Mouse (Mus musculus): ENCODE results near the gene Cwc27. TPM values are rescaled to one million over a fixed set of nuclear protein-coding genes. Genes with fewer than 3 reads are reported as not detected.

Cwc27 gene
- polyA plus RNA-seq, 1 experiment, result 5.4 TPM

- Histone ChIP-seq H3K4me2 (ENCODE audit: low read depth) (no peak overlapping the region), H3ac (ENCODE audit: control insufficient read depth, insufficient read length) (no peak overlapping the region), H3K79me2 (ENCODE audit: control insufficient read depth, insufficient read depth) (no peaks in the 10 kb centered on the region), H3K4me3 (no peak overlapping the region), H3K27me3 (ENCODE audit: control insufficient read depth, insufficient read depth, insufficient read length) (no peaks in the 10 kb centered on the region), H3K36me3 (ENCODE audit: control insufficient read depth, insufficient read depth) (no peaks in the 10 kb centered on the region)
- TF ChIP-seq REST (IDR thresholded peaks at IDR 0.05; ENCODE audit: insufficient read depth, insufficient read length) (no peak), USF1 (IDR thresholded peaks at IDR 0.05; ENCODE audit: low read depth) (no peak), MYOG (IDR thresholded peaks at IDR 0.05; ENCODE audit: control insufficient read depth in 1 of 3, insufficient read depth in 1 of 3, insufficient read length in 2 of 3, low read depth in 2 of 3) (no peak), CEBPB (IDR thresholded peaks at IDR 0.05; ENCODE audit: insufficient read depth, poor library complexity, severe bottlenecking) (no peak), MAX (IDR thresholded peaks at IDR 0.05; ENCODE audit: low read depth) (no peak), MYOD1 (IDR thresholded peaks at IDR 0.05; ENCODE audit: control insufficient read depth in 1 of 3, insufficient read length in 2 of 3, low read depth in 2 of 3) (no peak), TCF3 (IDR thresholded peaks at IDR 0.05; ENCODE audit: insufficient read length, low read depth) (no peak), TCF12 (IDR thresholded peaks at IDR 0.05; ENCODE audit: insufficient read depth, poor library complexity, severe bottlenecking) (no peak), SRF (IDR thresholded peaks at IDR 0.05; ENCODE audit: control insufficient read depth, insufficient read length, low read depth) (no peak), E2F4 (IDR thresholded peaks at IDR 0.05; ENCODE audit: insufficient read depth) (no peak), POLR2A (IDR thresholded peaks at IDR 0.05; ENCODE audit: insufficient read length, low read depth) (no peak), POLR2AphosphoS2 (IDR thresholded peaks at IDR 0.05; ENCODE audit: insufficient read length, low read depth) (no peak)
Observed at GRCm38 (mm10) chr13:104605111-104605510, 211.8 kb downstream of the Cwc27 start.

GRCm38 (mm10) chr13:104602197-104602596 lies 214.7 kb downstream of the Cwc27 start:
- no peak overlapping the region for H3K4me2 ChIP-seq (ENCODE audit: low read depth)
- no peak for TF ChIP-seq MYOG (IDR thresholded peaks at IDR 0.05; ENCODE audit: control insufficient read depth in 1 of 3, insufficient read depth in 1 of 3, insufficient read length in 2 of 3, low read depth in 2 of 3)
- no peak for TF ChIP-seq REST (IDR thresholded peaks at IDR 0.05; ENCODE audit: insufficient read depth, insufficient read length)
- no peak for TF ChIP-seq MAX (IDR thresholded peaks at IDR 0.05; ENCODE audit: low read depth)
- TF ChIP-seq SRF (IDR thresholded peaks at IDR 0.05; ENCODE audit: control insufficient read depth, insufficient read length, low read depth), result no peak
- no peak for TF ChIP-seq TCF3 (IDR thresholded peaks at IDR 0.05; ENCODE audit: insufficient read length, low read depth)
- no peak for TF ChIP-seq E2F4 (IDR thresholded peaks at IDR 0.05; ENCODE audit: insufficient read depth)
- no peak for TF ChIP-seq POLR2AphosphoS2 (IDR thresholded peaks at IDR 0.05; ENCODE audit: insufficient read length, low read depth)
- no peak for TF ChIP-seq USF1 (IDR thresholded peaks at IDR 0.05; ENCODE audit: low read depth)
- no peak for TF ChIP-seq POLR2A (IDR thresholded peaks at IDR 0.05; ENCODE audit: insufficient read length, low read depth)
- no peak for TF ChIP-seq MYOD1 (IDR thresholded peaks at IDR 0.05; ENCODE audit: control insufficient read depth in 1 of 3, insufficient read length in 2 of 3, low read depth in 2 of 3)
- no peak for TF ChIP-seq TCF12 (IDR thresholded peaks at IDR 0.05; ENCODE audit: insufficient read depth, poor library complexity, severe bottlenecking)
- TF ChIP-seq CEBPB (IDR thresholded peaks at IDR 0.05; ENCODE audit: insufficient read depth, poor library complexity, severe bottlenecking), result no peak
- no peak overlapping the region for H3ac ChIP-seq (ENCODE audit: control insufficient read depth, insufficient read length)
- H3K27me3 ChIP-seq (ENCODE audit: control insufficient read depth, insufficient read depth, insufficient read length), result no peaks in the 10 kb centered on the region
- no peaks in the 10 kb centered on the region for H3K79me2 ChIP-seq (ENCODE audit: control insufficient read depth, insufficient read depth)
- H3K36me3 ChIP-seq (ENCODE audit: control insufficient read depth, insufficient read depth), result no peaks in the 10 kb centered on the region
- H3K4me3 ChIP-seq, result no peak overlapping the region

GRCm38 (mm10) chr13:104601783-104602182 lies 215.2 kb downstream of the Cwc27 start:
- Histone ChIP-seq H3K36me3 (ENCODE audit: control insufficient read depth, insufficient read depth) (no peaks in the 10 kb centered on the region), H3K27me3 (ENCODE audit: control insufficient read depth, insufficient read depth, insufficient read length) (no peaks in the 10 kb centered on the region), H3K4me3 (no peak overlapping the region), H3ac (ENCODE audit: control insufficient read depth, insufficient read length) (no peak overlapping the region), H3K4me2 (ENCODE audit: low read depth) (no peak overlapping the region), H3K79me2 (ENCODE audit: control insufficient read depth, insufficient read depth) (no peaks in the 10 kb centered on the region)
- TF ChIP-seq MYOD1 (IDR thresholded peaks at IDR 0.05; ENCODE audit: control insufficient read depth in 1 of 3, insufficient read length in 2 of 3, low read depth in 2 of 3), result no peak
- no peak for TF ChIP-seq MAX (IDR thresholded peaks at IDR 0.05; ENCODE audit: low read depth)
- no peak for TF ChIP-seq SRF (IDR thresholded peaks at IDR 0.05; ENCODE audit: control insufficient read depth, insufficient read length, low read depth)
- TF ChIP-seq POLR2A (IDR thresholded peaks at IDR 0.05; ENCODE audit: insufficient read length, low read depth), result no peak
- TF ChIP-seq CEBPB (IDR thresholded peaks at IDR 0.05; ENCODE audit: insufficient read depth, poor library complexity, severe bottlenecking), result no peak
- no peak for TF ChIP-seq MYOG (IDR thresholded peaks at IDR 0.05; ENCODE audit: control insufficient read depth in 1 of 3, insufficient read depth in 1 of 3, insufficient read length in 2 of 3, low read depth in 2 of 3)
- no peak for TF ChIP-seq E2F4 (IDR thresholded peaks at IDR 0.05; ENCODE audit: insufficient read depth)
- no peak for TF ChIP-seq REST (IDR thresholded peaks at IDR 0.05; ENCODE audit: insufficient read depth, insufficient read length)
- no peak for TF ChIP-seq USF1 (IDR thresholded peaks at IDR 0.05; ENCODE audit: low read depth)
- no peak for TF ChIP-seq TCF12 (IDR thresholded peaks at IDR 0.05; ENCODE audit: insufficient read depth, poor library complexity, severe bottlenecking)
- no peak for TF ChIP-seq POLR2AphosphoS2 (IDR thresholded peaks at IDR 0.05; ENCODE audit: insufficient read length, low read depth)
- TF ChIP-seq TCF3 (IDR thresholded peaks at IDR 0.05; ENCODE audit: insufficient read length, low read depth), result no peak

GRCm38 (mm10) chr13:104596199-104596598 lies 220.7 kb downstream of the Cwc27 start:
- TF ChIP-seq POLR2A (IDR thresholded peaks at IDR 0.05; ENCODE audit: insufficient read length, low read depth) (no peak), SRF (IDR thresholded peaks at IDR 0.05; ENCODE audit: control insufficient read depth, insufficient read length, low read depth) (no peak), TCF3 (IDR thresholded peaks at IDR 0.05; ENCODE audit: insufficient read length, low read depth) (no peak), MYOG (IDR thresholded peaks at IDR 0.05; ENCODE audit: control insufficient read depth in 1 of 3, insufficient read depth in 1 of 3, insufficient read length in 2 of 3, low read depth in 2 of 3) (no peak), POLR2AphosphoS2 (IDR thresholded peaks at IDR 0.05; ENCODE audit: insufficient read length, low read depth) (no peak), MYOD1 (IDR thresholded peaks at IDR 0.05; ENCODE audit: control insufficient read depth in 1 of 3, insufficient read length in 2 of 3, low read depth in 2 of 3) (no peak), USF1 (IDR thresholded peaks at IDR 0.05; ENCODE audit: low read depth) (no peak), E2F4 (IDR thresholded peaks at IDR 0.05; ENCODE audit: insufficient read depth) (no peak), CEBPB (IDR thresholded peaks at IDR 0.05; ENCODE audit: insufficient read depth, poor library complexity, severe bottlenecking) (no peak), REST (IDR thresholded peaks at IDR 0.05; ENCODE audit: insufficient read depth, insufficient read length) (no peak), TCF12 (IDR thresholded peaks at IDR 0.05; ENCODE audit: insufficient read depth, poor library complexity, severe bottlenecking) (no peak), MAX (IDR thresholded peaks at IDR 0.05; ENCODE audit: low read depth) (no peak)
- H3K27me3 ChIP-seq (ENCODE audit: control insufficient read depth, insufficient read depth, insufficient read length), result no peaks in the 10 kb centered on the region
- H3K36me3 ChIP-seq (ENCODE audit: control insufficient read depth, insufficient read depth), result no peaks in the 10 kb centered on the region
- H3K79me2 ChIP-seq (ENCODE audit: control insufficient read depth, insufficient read depth), result no peaks in the 10 kb centered on the region
- no peak overlapping the region for H3ac ChIP-seq (ENCODE audit: control insufficient read depth, insufficient read length)
- no peak overlapping the region for H3K4me2 ChIP-seq (ENCODE audit: low read depth)
- no peak overlapping the region for H3K4me3 ChIP-seq
